Mouse (Mus musculus) cortical plate, adult 2 months (tissue): ENCODE measurements around the gene B3gnt2.

Experiments
- CTCF ChIP-seq: fragments of 200-500 bp; IDR thresholded peaks from 2 replicates; pipeline ENCODE4 v1.5.1; 2011; ENCODE audit warnings: mild to moderate bottlenecking, control low read depth, low read length; ENCODE audit not compliant: insufficient read depth; ENCODE audit errors: extremely low read depth
- POLR2A ChIP-seq: fragments of 200-500 bp; IDR thresholded peaks from 2 replicates; pipeline ENCODE4 v1.6.1; 2011; ENCODE audit warnings: mild to moderate bottlenecking, low read length, control low read depth; ENCODE audit not compliant: insufficient read depth; ENCODE audit errors: extremely low read depth

DNA sequence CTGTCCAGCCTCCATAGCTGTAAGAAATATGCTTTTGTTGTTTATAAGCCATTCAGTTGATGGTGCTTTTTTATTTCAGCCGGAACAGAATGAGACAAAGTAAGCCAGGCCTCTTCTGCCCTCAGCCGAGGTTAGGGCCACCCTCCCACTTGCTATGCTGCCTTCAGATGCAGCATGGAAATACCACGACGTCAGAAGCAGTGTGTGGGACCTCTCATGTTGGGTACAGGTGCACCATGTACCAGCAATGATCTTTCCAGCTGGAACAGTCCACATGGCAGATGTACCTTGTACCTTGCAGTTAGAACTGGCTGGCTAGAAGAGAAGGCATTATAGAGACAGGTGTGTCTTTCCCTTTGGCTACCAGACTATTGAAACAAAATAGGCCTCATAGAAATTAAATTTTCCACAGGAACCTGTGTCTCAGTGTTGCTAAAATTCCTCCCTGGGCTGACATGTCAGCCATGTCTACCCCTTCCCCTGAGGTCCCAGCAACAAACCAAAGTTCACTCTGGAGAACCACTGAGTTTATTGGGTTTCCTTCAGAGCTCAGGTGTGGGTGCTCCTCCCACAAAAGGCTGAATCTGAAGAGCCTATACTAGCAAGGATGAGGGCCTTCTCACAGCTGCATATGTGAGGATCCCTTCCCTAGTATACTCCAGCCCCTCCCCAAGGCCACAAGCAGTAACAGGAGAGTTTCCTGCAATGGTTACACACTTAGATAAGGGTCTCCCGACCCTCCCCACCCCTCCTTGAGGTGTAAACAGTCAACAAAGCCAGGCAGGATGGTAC, 121.1 kb downstream of the B3gnt2 start:
- TF ChIP-seq CTCF (no peak), POLR2A (no peak)
